Mouse (Mus musculus): ENCODE data around the gene Dll3. TPM values are rescaled to one million over a fixed set of nuclear protein-coding genes. Genes with fewer than 3 reads are reported as not detected.
"Not testable (repeated sequence)": the region's sequence is repeated elsewhere in the genome, so short reads cannot be mapped to it uniquely, and the experiment has no call there.

Dll3 gene
- total RNA-seq, 2 experiments from 2014 or later, result not detected

- DNase-seq, result no peak
Measured at GRCm38 (mm10) chr7:28251976-28252375, 50.1 kb downstream of the Dll3 start.

GRCm38 (mm10) chr7:28248957-28249356, 53.1 kb downstream of the Dll3 start:
- no peak for DNase-seq

- not testable (repeated sequence) for DNase-seq
Measured at GRCm38 (mm10) chr7:28243943-28244342, 58.1 kb downstream of the Dll3 start.

Other genes starting within 250 kb of the Dll3 start
- not detected for gene Fcgbp, start 231.0 kb downstream of the Dll3 start, total RNA-seq (2021)
- not detected for gene 9530053A07Rik, start 172.8 kb downstream of the Dll3 start, total RNA-seq (2021)
- gene Fbl, start 132.5 kb downstream of the Dll3 start, total RNA-seq (2021), result 10 to 100 TPM; 21.8 to 24.3 TPM
- 10 to 100 TPM; 91.6 to 95.8 TPM for gene Dyrk1b, start 122.8 kb downstream of the Dll3 start, total RNA-seq (2021)
- gene Eid2, start 34.4 kb downstream of the Dll3 start, total RNA-seq (2021), result 1 to 10 TPM; 5.0 to 5.2 TPM
- 1 to 10 TPM; 4.0 to 4.8 TPM for gene Eid2b, start 24.5 kb downstream of the Dll3 start, total RNA-seq (2021)
- gene Selenov, start 11.1 kb downstream of the Dll3 start, total RNA-seq (2021), result not detected
- gene Timm50, start 9.8 kb upstream of the Dll3 start, total RNA-seq (2021), result 10 to 100 TPM; 41.8 to 43.9 TPM
- 10 to 100 TPM; 52.8 to 54.3 TPM for gene Supt5, start 36.5 kb upstream of the Dll3 start, total RNA-seq (2021)
- 100 to 1,000 TPM; 361 to 390 TPM for gene Rps16, start 48.4 kb upstream of the Dll3 start, total RNA-seq (2021)
- gene Plekhg2, start 70.4 kb upstream of the Dll3 start, total RNA-seq (2021), result 1 to 10 TPM; 4.7 to 7.3 TPM
- gene Zfp36, start 78.0 kb upstream of the Dll3 start, total RNA-seq (2021), result 1 to 10 TPM; 7.3 to 7.6 TPM
- gene Med29, start 90.5 kb upstream of the Dll3 start, total RNA-seq (2021), result 10 to 100 TPM; 19.6 to 20.2 TPM
- 10 to 100 TPM; 24.9 to 29.4 TPM for gene Paf1, start 90.7 kb upstream of the Dll3 start, total RNA-seq (2021)
- 1 to 10 TPM; 1.6 to 4.2 TPM for gene Gmfg, start 135.2 kb upstream of the Dll3 start, total RNA-seq (2021)
- under 1 TPM; 0.23 to 0.38 TPM for gene Lrfn1, start 149.7 kb upstream of the Dll3 start, total RNA-seq (2021)
- gene Ifnl2, start 208.2 kb upstream of the Dll3 start, total RNA-seq (2021), result not detected
- gene Ifnl3, start 220.6 kb upstream of the Dll3 start, total RNA-seq (2021), result not detected
- gene Sycn, start 238.6 kb upstream of the Dll3 start, total RNA-seq (2021), result not detected
- gene Nccrp1, start 245.0 kb upstream of the Dll3 start, total RNA-seq (2021), result not detected

All from gastrocnemius, postnatal 25 days (tissue).